Mouse (Mus musculus) cerebellum, postnatal 4 days (tissue): ENCODE data around the gene Ifngr2.

Experiments used
- DNase-seq, 2 experiments: peaks; one replicate each; pipeline ENCODE4 v3.0.0; 2022; ENCODE audit warnings: low spot score in 2 of 2, mixed read lengths in 1 of 2

Ifngr2 gene

DNA sequence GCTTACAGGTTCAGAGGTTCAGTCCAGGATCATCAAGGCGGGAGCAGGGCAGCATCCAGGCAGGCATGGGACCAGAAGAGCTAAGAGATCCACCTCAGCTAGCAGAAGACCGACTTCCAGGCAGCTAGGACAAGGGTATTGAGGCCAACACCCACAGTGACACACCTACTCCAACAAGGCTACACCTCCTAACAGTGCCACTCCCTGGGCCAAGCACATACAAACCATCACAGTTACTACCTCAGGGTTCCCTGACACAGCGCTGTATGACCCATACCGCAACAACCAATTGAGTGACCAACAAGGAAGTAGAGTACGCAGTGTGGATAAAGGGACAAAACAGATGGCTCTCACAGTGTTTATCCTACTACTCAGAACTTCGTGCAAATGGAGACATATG is 10.5 kb upstream of the Ifngr2 start:
- no peak for DNase-seq

DNA sequence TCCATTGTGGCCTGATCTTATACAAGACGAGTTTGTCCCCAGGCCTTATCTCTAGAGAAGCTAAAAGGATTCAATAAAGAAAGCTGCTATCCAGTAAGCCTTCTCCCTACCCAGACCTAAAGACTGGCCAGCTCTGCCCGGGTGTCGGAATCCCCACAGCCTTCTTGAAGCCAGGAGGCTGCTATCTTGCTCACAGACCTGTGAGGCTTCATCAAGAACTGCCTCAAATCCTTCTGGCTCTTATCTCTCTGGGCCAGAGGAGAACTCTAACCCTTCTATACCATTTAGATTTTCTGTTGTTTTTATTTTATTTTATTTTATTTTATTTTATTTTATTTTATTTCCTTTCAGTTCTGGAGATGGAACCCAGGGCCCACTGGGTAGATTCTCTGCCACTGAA is 9.8 kb upstream of the Ifngr2 start:
- no peak for DNase-seq

- DNase-seq: no peak
Observed at GRCm38 (mm10) chr16:91538051-91538450, 8.8 kb upstream of the Ifngr2 start.

- DNase-seq: no peak
Observed at GRCm38 (mm10) chr16:91538513-91538912, 8.4 kb upstream of the Ifngr2 start.

DNA sequence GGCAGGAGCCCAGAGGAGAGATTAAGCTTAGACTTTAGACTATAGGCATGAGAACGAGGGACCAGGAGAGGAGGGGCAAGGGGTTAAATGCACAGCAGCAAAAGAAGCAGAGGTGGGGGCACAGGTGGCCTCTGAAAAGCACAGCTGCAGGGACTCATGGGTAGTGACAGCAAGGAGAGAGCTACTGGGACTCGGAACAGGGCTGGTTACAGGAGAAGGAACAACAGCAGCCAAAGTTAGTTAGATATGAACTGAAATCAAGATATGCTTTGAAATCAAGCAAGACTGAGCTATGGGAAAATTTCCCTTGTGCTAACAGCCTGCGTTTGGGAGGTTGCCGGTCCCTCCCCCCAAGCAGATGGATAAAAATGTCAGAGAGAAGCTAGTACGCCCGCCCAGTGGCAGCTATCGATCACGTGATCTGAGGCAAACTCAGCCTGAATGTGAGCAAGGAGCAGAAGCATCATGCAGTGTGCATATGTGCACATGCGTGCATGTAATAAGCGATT is 5.2 kb upstream of the Ifngr2 start:
- no peak for DNase-seq

DNA sequence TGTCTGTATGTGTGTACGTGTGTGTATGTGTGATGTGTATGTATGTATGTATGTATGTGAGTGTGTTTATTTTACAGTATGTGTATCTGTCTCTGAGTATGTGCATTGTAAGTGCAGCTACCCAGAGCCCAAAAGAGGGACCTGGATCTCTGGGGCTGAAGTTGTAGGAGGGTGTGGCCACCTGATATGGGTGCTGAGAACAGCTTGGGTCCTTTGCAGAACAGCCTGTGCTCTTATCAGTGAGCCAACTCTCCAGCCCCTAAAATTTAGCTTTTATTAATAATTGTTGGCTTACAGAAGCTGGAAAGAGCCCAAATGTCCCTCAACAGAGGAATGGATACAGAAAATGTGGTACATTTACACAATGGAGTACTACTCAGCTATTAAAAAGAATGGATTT is 3.3 kb upstream of the Ifngr2 start:
- DNase-seq: no peak

GRCm38 (mm10) chr16:91545597-91546281 is 1.1 kb upstream of the Ifngr2 start:
- no peak for DNase-seq

DNA sequence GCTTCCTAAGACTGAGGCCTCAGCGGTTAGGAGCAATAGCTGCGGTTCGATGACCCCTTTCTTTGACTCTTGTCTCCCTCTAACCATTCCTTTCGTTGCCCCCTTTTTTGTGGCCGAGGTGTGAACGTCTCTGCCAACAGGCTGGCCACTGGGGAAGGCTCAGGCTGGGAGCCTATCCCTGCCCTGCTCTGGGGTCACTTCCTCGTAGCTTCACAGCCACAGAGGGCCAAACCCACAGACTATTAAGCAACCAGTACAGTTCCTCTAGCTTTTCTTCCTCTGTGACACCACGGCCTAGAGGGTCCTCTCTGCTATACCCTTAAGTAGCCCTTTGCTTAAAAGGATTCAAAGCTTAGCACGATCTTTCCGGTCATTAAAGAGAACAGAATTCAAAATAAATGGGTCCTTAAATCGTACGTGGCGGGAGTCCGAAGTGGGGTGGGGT is 459 bp upstream of the Ifngr2 start:
- no peak for DNase-seq

DNA sequence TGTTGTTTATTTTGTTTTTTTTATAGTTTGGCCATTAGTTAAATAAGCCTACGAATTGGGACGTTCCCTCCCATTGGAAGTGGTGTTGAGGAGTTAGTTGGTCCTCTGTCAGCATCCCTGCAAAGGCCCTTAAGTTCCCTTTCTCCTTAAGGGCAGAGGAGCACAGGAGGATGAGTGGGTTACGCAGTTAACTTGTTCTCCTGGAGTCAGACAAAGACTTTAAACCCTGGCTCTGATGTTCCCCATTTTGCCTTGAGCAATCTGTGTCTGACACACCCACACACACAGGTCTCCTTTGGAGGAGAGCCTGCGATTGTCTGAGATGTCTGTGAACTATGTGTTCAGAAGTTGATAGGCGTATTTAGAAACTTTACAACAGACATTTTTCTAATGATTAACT is 1.1 kb downstream of the Ifngr2 start:
- no peak for DNase-seq

DNA sequence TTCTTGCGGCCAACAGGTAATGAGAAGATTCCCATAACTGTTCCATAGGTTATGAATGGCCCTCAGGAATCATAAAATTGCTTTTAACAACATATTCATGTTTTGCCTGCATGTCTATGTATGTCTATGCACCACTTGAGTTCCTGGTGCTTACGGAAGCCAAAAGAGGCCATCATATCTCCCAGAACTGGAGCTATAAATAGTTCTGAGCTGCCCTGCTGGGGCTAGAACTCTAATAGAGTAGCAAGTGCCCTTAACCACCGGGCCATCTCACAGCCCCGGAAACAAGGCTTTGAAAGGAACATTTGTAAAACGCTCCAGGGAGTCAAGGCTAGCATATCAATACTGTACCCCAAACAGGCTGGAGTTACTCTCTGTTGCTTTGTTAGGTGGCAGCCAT is 1.7 kb downstream of the Ifngr2 start:
- DNase-seq: no peak

GRCm38 (mm10) chr16:91548996-91549395 is 2.1 kb downstream of the Ifngr2 start:
- DNase-seq: no peak

DNA sequence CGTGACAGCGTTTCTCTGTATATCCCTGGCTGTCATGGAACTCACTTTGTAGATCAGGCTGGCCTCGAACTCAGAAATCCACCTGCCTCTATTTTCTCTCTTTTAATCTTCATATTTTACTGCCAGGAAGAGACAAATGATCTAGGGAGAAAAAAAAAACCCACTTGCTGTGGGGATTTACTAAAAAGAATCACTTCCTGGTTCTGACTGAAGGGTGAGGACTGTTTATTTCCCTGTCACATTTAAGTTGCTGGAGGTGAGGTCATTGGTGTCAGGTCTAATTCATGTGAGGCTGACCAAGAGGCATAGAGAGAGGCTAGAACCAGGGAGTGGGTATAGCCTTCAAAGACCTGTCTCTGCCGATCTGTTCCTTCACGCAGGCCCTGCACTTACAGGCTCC is 2.7 kb downstream of the Ifngr2 start:
- DNase-seq: no peak

- no peak for DNase-seq
Observed at GRCm38 (mm10) chr16:91551081-91551524, 4.2 kb downstream of the Ifngr2 start.

- DNase-seq: no peak
Observed at GRCm38 (mm10) chr16:91552072-91552471, 5.2 kb downstream of the Ifngr2 start.

DNA sequence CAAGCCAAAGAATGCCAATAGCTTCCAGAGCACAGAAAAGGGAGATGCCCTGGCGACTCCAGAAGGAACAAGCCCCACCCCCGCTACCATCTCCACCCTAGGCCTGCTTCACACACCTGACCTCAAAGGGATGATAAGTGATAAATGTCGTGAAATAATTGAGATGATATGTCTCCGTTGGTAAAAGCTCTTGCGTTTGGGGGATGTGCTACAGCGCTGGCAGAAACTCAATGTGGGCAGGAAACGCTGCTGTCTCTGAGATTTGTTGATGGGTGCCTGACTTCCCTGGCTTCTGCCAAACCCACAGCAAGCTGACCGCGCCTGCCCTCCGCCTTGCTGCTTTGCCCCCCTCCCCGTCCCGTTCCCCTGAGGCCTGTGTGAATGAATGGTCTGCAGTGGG is 6.8 kb downstream of the Ifngr2 start:
- DNase-seq: no peak

GRCm38 (mm10) chr16:91555017-91555605 is 8.2 kb downstream of the Ifngr2 start:
- DNase-seq: no peak

- no peak for DNase-seq
Observed at GRCm38 (mm10) chr16:91556659-91557058, 9.8 kb downstream of the Ifngr2 start.

- no peak for DNase-seq
Observed at GRCm38 (mm10) chr16:91557214-91557613, 10.3 kb downstream of the Ifngr2 start.

GRCm38 (mm10) chr16:91557693-91558092 is 10.8 kb downstream of the Ifngr2 start:
- no peak for DNase-seq

DNA sequence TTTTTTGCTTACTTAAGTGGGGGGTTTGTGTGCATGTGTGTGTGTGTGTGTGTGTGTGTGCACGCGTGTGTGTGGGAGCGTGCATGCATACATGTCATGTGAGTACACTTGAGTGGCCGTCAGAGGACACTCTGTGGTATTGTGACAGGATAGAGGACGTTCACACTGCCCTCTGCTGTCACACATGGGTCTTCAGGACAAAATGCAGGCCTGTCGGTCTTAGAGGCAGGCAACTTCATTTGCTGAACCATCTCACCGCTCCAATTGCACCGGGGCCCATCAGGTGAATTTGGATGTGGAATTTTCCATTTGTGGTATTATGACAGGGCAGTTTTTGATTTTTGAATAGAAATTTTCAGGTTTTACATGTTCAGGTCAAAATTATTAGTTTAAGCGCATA is 14.2 kb downstream of the Ifngr2 start:
- DNase-seq: peak in 1 of 2 experiments; percentile 13

- no peak for DNase-seq
Observed at GRCm38 (mm10) chr16:91561541-91562457, 14.9 kb downstream of the Ifngr2 start.

DNA sequence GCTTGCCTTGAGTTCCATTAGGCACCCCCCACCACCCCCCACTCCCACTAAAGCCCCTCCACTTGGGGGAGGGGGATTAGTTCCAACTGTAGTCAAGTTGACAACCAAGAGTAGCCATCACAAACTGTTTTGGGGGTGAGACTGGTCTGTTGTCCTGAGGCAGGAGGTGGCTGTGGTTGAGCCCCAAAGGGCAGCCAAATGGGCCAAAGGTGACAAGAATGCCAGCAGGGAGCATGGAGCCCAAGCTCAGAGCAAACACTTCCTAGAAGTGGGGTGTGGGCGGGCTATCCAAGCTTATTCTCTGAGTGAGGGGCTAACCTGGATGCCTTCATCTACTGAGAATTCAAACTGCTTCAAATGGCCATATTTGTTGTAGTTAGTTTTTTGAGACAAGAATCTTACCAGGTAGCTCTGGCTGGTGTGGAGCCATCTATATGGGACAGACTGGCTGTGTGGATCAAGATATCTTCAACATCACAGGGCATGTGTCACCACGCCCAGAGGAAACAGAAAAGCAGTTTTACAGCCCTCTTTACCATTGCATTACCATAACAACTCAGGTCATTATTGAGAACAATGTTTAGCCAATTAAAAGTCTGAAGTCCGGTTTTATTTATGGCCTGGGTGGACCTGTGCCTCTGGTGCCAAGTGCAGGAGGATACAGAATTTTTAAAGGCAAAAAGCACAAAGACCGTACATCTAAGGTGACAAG is 17.9 kb downstream of the Ifngr2 start:
- DNase-seq: no peak
